Mouse (Mus musculus) heart, postnatal 14 days (tissue): Measurements from ENCODE around the gene Olfr780. TPM values are rescaled to one million over a fixed set of nuclear protein-coding genes. Genes with fewer than 3 reads are reported as not detected.
"Not testable (repeated sequence)": the region's sequence is repeated elsewhere in the genome, so short reads cannot be mapped to it uniquely, and the experiment has no call there.

Source experiments
- DNase-seq, 2 experiments: peaks; one replicate each; pipeline ENCODE4 v3.0.0; 2021 to 2022
- intact Hi-C: fragments of 180-260 bp; cut with DNase I; formaldehyde crosslinking; loops from one replicate; pipeline ENCODE4 v1.15.1; 2025
- long read RNA-seq, 2 experiments: library from polyadenylated mRNA; stranded (forward); transcript quantifications; one replicate each; pipeline ENCODE4 v2.0.0; 2021
- total RNA-seq, 2 experiments: library from RNA; stranded (reverse); gene quantifications; 2 replicates each; pipeline ENCODE4 v1.2.3; 2021

Olfr780 gene
- not detected for total RNA-seq
- long read RNA-seq, experiment 1: 0 reads
- long read RNA-seq, experiment 2: 0 reads

GRCm38 (mm10) chr10:129317817-129318216 lies at the start of gene Olfr780:
Olfr780 (plus strand) TSS chr10:129318117.
- DNase-seq: no peak
- intact Hi-C loops: no loop called here

GRCm38 (mm10) chr10:129271081-129271535 lies 46.8 kb upstream of the Olfr780 start, which contains the start of gene Olfr777:
Olfr777 (minus strand) TSS chr10:129271485.
- no peak for DNase-seq
- intact Hi-C loops: no loop called here

GRCm38 (mm10) chr10:129312973-129313372 lies 4.9 kb upstream of the Olfr780 start:
- DNase-seq, intact Hi-C loops: not testable (repeated sequence)

- DNase-seq, intact Hi-C loops: not testable (repeated sequence)
Observed at GRCm38 (mm10) chr10:129313521-129313920, 4.4 kb upstream of the Olfr780 start.

GRCm38 (mm10) chr10:129328554-129328953 lies 10.6 kb downstream of the Olfr780 start, which contains the start of gene Olfr781:
Olfr781 (plus strand) TSS chr10:129328854.
- intact Hi-C loops: no loop called here
- DNase-seq: no peak

GRCm38 (mm10) chr10:129348550-129348949 lies 30.6 kb downstream of the Olfr780 start, which contains the start of gene Olfr782:
Olfr782 (plus strand) TSS chr10:129348850.
- intact Hi-C loops: no loop called here
- no peak for DNase-seq

- DNase-seq, intact Hi-C loops: not testable (repeated sequence)
Observed at GRCm38 (mm10) chr10:129352475-129352874, 34.6 kb downstream of the Olfr780 start.

- intact Hi-C loops, DNase-seq: not testable (repeated sequence)
Observed at GRCm38 (mm10) chr10:129356496-129356895, 38.6 kb downstream of the Olfr780 start.

GRCm38 (mm10) chr10:129357307-129357706 lies 39.4 kb downstream of the Olfr780 start:
- no peak for DNase-seq
- intact Hi-C loops: no loop called here

Other genes starting within 250 kb of the Olfr780 start
- gene Olfr766-ps1, start 249.1 kb upstream of the Olfr780 start, total RNA-seq: not detected
- gene Olfr767, start 235.2 kb upstream of the Olfr780 start, total RNA-seq: not detected
- gene Olfr768, start 218.7 kb upstream of the Olfr780 start, total RNA-seq: not detected
- not detected for gene Olfr769, start 200.3 kb upstream of the Olfr780 start, total RNA-seq
- not detected for gene Olfr770, start 179.1 kb upstream of the Olfr780 start, total RNA-seq
- gene Olfr771, start 153.4 kb upstream of the Olfr780 start, total RNA-seq: not detected
- not detected for gene Olfr772, start 140.2 kb upstream of the Olfr780 start, total RNA-seq
- gene Olfr773, start 130.7 kb upstream of the Olfr780 start, total RNA-seq: not detected
- not detected for gene Olfr774, start 81.9 kb upstream of the Olfr780 start, total RNA-seq
- gene Olfr775, start 69.7 kb upstream of the Olfr780 start, total RNA-seq: not detected
- gene Olfr776, start 59.0 kb upstream of the Olfr780 start, total RNA-seq: not detected
- not detected for gene Olfr777, start 46.6 kb upstream of the Olfr780 start, total RNA-seq
- gene Olfr781, start 10.7 kb downstream of the Olfr780 start, total RNA-seq: not detected
- gene Olfr782, start 30.7 kb downstream of the Olfr780 start, total RNA-seq: not detected
- gene Olfr784, start 66.0 kb downstream of the Olfr780 start, total RNA-seq: not detected
- gene Olfr785, start 87.3 kb downstream of the Olfr780 start, total RNA-seq: not detected
- not detected for gene Olfr786, start 109.2 kb downstream of the Olfr780 start, total RNA-seq
- not detected for gene Olfr787, start 143.7 kb downstream of the Olfr780 start, total RNA-seq
- gene Olfr788, start 152.9 kb downstream of the Olfr780 start, total RNA-seq: not detected
- not detected for gene Olfr789, start 166.6 kb downstream of the Olfr780 start, total RNA-seq
- not detected for gene Olfr790, start 180.4 kb downstream of the Olfr780 start, total RNA-seq
- gene Olfr791, start 203.7 kb downstream of the Olfr780 start, total RNA-seq: not detected
- gene Olfr792, start 221.0 kb downstream of the Olfr780 start, total RNA-seq: not detected
- gene Olfr794, start 249.5 kb downstream of the Olfr780 start, total RNA-seq: not detected